Mouse (Mus musculus) heart, adult 10 weeks (tissue): ENCODE data around the gene St6galnac5. TPM values are rescaled to one million over a fixed set of nuclear protein-coding genes. Genes with fewer than 3 reads are reported as not detected.

Experiments
- polyA plus RNA-seq: library from polyadenylated mRNA; stranded (reverse); fragments of 350-450 nt; fragmentation: Illumina TruSeq; extraction: RNeasy Lipid Tissue Mini Kit (QIAGEN cat#74804); gene quantifications from one replicate; pipeline ENCODE4 v1.2.3, GENCODE M21; 2014; ENCODE audit warnings: low read depth, low replicate concordance

Gene St6galnac5
- polyA plus RNA-seq = not detected

GRCm38 (mm10) chr3:152981988-152982387, at the start of gene St6galnac5:
Gene St6galnac5 (minus strand): TSS chr3:152982246.

